Mouse (Mus musculus): ENCODE results near the gene Exoc3l2.

The Exoc3l2 gene

DNA sequence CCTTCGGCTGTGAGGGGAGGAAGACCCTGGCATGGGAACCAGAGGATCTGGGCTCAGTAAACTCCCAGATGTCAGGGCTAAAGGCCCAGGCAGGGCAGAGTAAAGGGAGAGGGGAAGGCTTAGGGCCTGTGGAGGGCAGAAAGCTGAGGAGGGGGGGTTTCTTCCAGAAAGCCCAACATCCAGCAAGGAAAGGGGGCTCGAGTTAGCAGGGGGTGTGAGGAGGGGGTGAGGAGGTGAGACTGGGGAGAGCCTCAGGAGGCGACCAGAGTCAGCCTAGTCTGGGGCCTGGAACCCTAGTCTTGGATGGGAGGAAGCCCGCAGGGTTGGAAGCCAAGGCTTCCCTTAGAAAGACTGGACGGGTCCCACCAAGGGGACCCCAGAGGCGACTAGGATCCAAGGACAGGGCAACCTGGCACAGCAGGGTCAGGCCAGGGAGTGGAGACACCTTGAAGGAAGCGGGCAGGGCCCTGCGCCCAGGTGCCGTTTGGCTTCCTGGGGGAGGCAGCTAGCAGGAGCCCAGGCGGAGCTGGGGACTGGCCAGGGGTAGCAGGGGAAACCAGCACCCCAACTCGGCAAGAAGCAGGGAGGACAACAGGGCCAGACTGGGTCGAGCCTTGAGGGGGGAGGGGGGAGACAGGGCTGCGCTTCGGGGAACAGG is 5.6 kb upstream of the Exoc3l2 start:
- peak; percentile 32 to 43 for DNase-seq

DNA sequence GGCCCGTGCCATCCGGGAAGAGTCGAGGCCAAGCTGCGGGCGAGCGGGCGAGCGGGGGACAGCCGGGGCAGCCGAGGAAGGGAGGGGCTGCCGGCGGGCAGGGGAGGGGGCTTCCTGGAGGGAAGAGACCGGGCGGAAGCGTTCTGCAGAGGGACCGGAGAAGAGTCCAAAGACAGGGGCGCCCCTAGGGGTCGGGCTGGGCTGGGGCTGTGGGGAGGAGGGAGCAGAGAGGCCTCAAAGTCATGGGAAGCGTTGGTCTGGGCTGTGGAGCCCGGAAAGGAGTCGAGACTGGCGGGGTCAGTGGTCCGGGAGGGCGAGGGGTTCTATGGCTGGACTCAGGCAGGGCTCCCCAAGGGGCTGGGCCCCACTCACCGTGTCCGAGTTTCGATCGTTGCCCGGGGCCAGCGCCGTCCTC is 5.1 kb upstream of the Exoc3l2 start:
- peak; percentile 37 to 49 for DNase-seq

DNA sequence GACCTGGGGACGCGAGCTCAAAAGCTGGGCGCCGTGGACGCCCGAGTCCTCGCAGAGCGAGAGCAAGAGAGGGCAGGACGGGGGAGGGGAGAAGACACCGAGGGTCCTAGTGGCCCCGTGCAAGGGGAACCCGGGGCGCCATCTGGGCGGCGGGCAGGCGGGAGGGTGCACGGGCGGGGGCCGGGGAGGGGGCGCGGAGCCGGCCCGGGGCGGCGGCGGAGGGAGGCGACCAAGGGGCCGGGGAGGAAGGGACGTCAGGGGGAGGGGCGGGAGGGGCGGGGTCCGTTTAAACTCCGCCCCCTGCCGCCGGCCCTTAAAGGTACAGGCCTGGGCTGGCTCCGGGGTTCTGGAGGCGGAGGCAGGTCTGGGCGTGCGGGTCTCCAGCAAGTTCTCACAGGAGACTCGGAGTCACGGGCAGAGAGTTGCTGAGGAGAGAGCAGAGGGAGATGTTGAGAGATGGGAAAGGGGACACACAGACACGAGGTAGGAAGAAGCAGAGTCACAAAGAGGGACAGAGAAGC is 4.5 kb upstream of the Exoc3l2 start, which contains the start of gene Mark4:
Mark4 (minus strand) TSS at position 231 of the 521 bp plus-strand sequence.
- peak; percentile 71 to 81 for DNase-seq

DNA sequence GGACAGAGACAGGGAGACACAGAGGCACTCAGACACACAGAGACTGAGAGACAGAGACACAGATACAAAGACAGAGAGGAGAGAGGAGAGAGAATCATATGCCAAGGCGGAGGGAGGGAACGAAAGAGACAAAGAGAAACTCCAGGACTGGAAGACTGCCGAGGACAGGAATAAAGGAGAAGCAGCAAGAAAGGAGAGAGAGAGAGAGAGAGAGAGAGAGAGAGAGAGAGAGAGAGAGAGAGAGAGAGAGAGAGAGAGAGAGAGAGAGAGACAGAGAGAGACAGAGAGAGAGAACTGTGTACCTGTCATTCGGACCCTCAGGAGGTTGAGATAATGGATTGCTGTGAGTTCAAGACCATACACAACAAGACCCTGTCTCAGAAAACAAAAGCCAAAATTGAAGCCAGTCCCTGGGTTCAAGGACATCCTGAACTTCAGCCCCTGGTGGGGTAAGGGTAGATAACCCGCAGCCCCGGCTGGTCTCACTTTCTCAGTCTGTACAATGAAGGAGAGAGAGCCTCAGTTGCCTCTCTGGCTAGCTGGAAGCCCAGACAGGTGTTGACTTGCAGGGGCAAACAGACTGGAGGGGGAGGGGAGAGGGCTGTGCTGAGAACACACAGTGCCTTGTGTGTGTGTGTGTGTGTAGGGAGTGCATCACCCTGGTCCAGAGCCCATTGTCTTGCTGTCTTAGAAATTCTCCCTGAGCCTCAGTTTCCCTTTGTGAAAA is 3.8 kb upstream of the Exoc3l2 start:
- no peak for DNase-seq

DNA sequence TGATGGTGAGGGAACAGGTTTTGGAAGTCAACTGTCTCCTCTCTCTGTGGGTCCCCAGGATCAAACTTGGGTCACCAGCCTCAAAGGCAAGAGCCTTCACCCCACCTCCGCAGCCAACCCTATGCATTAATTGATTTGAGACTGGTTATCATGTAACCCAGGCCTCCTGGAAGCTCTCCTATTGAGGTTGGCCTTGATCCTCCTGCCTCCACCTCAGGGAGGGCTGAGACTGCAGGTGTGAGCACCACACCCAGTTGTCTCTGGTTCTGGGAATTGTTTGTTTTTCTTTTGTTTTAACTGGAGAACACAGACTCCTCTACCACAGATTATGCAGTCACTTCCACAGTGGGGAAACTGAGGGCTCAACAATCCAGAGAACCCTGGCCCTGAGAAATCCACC is 2.6 kb upstream of the Exoc3l2 start:
- DNase-seq: no peak

DNA sequence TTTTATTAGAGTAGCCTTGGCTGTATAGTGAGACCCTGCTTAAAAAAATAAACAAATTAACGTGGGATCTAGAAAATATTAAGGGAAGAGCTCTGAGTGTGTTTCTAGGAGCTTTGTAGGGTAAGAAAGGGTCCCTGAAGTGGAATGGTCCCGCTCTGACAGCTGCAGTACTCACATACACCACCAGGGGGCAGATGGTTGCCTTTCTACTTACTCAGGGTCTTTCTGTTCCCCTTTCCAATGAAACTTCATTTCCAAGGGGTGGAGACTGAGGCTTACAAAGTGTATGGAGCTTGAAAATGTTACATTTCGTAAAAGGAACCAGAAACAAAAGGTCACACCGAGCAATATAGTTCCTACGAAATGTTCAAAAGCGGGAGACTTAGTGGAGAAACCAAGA is 1.6 kb upstream of the Exoc3l2 start:
- peak; percentile 60 to 76 for DNase-seq

DNA sequence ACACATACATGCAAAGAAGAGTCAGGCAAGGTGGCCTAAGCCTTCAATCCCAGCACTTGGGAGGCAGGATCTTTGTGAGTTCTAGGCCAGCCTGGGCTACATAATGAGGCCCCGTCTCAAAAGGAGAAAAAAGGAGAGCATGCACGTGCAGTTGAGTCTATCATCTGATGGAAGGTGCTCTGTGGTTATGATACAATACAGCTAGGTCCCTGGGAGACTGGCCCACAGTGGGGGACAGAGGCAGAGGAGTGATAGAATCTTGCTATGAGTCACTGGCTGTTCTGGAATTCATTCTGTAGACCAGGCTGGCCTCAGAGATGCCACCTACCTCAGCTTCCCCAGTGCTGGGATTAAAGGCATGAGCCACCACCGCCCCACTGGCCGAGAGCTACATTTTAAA is 688 bp upstream of the Exoc3l2 start:
- DNase-seq: no peak

DNA sequence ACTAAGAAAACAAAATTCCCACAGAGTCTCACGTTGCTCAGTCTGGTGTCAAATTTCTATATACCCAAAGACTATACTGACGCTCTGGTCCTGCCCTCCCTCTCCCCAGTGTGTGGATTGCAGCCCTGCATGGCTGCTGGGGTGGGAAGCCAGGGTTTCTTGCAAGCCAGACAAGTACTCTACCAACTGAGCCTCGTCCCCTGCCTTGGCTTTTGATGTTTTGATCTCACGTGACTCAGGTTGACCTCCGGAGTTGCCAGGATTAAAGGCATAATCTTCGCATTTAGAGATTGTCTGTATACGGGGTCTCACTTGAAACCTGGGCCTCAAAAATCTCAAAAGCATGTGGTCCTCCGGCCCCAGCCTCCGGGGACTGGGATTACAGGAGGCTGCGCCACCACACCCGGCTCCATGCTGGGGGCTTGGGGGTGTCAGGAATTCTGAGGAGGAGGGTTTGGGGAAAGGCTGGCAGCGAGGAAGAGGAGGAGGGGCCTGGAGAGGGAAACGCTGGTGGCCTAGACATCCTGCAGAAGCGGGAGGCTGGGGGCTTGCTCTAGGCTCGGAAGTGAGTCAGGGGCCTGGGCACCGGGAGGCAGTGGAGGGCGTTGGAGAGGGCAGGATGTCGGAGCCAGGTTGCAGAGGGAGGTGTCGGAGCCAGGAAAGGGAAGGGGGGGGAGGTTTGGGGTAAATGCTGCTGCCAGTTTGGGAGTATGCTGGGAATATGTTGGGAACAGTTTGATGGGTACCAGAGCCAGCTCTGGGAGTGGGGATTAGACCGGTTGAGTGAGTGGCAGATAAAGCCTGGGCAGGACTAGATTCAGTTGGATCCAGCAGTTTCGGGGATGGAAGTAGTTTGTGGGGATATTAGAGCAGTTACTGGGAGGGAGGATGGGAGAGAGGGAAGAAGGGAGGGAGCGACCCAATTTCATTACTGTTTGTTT is 1.5 kb downstream of the Exoc3l2 start:
- DNase-seq: no peak

DNA sequence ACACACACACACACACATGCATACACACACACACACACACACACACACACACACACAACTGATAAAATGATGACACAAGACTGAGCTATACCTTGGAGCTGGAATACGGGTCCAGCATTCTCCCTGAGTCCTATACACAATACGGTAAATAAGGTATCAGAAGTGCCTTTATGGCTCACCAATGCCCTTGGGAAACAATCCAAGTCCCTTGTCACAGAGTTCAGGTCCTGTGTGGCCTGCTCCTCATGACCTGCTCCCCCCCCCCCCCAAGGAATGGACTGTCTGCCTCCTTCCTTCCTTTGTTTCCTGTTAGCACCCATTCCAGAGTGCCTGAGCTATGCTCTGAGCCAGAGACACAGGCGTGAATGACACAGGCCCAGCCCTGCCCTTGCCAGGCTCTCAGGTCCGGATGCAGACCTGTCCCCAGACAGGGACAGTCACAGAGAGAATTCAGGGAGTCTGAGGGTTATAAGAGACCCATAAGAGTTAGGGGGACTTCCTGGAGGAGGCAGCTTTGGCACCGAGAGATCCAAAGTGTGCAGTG is 3.5 kb downstream of the Exoc3l2 start:
- DNase-seq: no peak

DNA sequence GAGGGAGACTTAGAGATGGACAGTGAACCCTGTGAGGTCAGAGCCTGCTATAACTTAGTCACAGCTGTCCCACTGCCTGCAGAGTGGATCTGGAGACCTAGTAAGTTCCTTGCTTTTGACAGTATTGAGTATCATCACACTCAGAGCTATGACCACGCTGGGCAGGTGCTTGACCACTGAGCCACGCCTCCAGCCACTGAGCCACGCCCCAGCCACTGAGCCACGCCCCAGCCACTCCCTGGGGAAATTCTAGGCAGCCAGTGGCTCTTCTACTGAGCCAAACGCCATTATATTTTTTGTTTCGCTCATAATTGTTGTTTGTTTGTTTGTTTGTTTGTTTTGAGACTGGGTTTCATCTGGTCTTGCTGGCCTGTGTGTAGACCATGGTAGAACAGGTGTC is 4.5 kb downstream of the Exoc3l2 start:
- no peak for DNase-seq

DNA sequence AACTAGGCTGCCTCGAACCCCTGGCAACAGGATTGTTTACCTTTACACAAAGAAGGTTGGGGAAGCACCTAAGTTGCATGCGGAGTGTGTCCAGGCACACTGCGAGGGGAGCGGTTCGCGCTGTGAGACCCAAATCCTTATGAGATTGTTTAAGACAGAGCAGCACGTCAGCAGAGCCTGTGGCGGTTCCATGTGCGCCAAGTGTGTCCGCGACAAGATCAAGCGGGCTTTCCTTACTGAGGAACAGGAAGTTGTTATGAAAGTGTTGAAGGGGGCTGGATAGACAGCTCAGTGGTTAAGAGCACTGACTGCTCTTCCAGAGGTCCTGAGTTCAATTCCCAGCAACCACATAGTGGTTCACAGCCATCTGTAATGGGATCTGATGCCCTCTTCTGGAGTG is 5.1 kb downstream of the Exoc3l2 start:
- DNase-seq: no peak

DNA sequence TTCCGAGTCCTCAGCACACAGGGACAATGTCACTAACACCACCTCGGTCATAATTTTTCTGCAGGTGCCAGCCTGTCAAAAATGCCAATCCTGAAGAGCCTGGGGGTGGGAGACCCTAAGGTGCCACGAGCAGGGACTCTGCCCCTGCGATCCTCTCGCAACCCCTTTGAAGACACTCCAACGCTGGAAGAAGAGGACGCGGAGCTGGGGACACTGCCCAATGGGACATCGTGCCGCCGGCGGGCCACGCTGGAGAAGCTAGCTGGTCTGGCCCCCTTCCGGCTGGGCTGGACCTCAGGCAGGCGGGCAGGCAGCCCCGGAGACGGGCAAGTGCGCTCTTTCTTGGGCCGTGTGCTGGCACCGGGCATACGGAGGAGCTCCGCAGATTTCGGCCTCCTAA is 6.3 kb downstream of the Exoc3l2 start:
- no peak for DNase-seq

DNA sequence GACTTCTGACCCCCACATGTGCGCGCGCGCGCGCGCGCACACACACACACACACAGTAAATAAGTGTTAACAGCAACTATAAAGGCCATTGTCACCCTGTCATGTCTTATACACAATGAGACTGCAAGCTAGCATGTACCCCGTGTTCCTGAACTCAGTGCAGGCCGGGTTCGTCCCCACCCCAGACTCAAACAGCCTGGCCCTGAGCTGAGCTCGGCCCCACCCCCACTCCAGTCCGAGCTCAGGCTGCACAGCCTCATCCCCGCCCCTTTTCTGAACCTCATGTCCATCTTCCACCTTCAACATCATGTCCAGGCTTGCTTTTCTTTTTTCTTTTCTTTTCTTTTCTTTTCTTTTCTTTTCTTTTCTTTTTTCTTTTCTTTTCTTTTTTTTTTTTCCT is 7.2 kb downstream of the Exoc3l2 start:
- DNase-seq: no peak

DNA sequence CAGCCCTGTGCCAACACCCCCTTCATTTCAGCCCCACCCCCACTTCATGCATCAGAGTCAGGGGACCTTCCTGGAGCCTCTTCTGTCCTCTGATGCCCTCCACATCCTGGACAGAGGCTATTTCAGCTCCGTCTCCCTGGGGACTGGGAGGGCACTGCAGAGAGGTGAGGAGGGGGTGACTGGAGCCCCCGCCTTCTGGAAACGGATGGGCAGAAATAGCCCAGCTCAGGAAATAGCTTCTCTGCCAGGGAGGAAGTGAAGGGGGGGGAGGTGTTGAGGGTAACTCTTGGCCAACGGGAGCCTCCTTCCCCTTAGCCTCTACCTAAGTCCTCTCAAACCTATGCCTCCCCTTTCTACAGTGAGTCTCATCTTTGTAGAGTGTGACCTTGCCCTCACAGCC is 9.3 kb downstream of the Exoc3l2 start:
- no peak for DNase-seq

DNA sequence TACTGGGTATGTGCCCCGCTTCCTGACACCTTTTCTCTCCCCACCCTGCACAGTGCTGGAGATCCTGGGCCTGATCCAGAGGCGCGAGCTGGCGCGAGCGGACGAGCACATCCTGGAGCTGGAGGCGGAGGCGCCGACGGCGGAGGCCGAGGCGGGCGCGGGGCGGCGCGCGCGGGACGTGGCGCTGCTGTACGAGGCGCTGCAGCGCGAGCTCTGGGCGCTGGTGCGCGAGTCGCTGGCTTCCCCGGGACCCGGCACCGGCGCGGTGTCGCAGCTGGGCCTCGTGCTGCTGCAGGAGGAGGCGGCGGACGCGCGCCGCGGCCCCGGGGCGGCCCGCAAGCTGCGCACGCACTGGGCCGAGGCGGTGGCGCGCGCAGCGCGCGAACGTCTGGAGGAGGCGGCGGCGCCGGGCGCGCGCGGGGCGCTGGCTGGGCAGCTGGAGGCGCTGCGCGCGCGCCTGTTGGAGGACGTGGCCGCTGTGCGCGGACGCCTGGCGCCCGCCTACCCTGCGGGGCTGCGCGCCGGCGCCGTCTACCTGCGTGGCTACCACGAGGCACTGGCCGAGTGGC is 10.8 kb downstream of the Exoc3l2 start:
- DNase-seq: peak; percentile 55 to 82

DNA sequence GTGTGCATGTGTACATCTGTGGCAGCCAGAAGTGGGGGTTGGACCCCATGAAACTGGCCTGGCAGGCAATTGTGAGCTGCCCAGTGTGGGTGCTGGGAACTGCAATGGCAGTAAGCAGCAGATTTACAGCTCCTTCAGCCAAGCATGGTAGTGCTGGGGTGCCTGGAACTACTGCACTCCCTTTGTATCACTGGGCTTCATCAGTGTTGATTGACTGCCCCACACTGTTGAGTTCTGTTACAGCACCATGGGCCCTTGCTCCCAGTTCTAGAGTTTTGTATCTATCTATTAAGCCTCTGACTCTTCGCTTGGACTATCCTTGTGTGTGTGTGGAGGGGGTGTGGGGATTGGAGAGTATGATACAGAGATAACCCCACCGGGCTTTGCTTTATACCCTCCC is 14.0 kb downstream of the Exoc3l2 start:
- DNase-seq: no peak

DNA sequence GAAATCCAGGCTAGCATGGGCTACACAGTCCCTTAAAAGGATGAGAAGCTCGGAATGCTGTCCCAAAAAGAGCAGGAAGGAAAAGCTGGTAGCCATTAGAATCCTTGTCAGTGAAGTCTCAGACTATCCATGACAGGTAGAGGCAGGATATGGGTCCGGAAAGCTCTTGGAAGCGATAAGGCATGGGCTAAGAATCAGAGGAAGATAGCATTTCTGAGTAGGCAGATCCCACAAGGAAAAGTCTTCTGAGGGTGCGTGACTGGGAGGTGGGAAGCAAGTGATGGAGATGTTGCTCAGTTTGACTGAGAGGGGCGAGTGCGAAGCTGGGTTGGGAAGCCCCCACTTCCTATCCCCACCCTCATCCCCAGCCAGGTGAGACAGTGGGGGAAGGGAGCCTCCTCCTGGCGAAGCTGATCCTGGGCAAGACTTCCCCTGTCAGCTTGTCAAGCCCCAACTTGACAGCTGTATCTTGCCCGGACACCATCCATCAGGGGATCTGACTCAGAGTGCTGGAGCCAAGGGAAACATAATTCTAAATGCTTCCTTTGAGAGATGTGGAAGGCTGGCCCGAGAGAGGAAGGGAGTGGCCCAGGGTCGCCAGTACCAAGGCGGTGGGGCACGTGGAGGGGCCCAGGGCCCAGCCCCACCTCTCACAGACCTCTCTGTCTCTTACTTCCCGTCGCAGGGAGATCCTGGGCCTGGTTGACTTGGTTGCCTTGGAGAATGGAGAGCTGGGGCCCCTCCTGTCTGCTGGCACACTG is 14.7 kb downstream of the Exoc3l2 start:
- DNase-seq: no peak

DNA sequence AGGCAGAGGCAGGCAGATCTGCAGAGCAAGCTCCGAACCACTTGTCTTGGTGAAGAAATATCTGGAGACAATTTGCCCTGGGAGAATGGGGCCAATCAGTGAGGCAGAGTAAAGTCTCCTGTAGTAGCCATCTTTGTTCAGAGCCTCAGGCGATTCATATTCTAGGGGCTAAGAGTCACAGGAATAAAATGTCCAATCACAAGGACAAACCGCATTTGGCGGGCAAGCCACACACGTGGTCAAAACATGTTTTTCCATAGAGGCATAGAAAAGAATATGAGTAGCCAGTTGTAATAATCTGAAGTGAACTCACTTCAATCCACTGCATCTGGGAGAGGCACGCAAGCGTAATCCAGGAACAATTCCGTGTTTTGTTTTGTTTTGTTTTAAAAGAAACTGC is 20.1 kb downstream of the Exoc3l2 start:
- no peak for DNase-seq

DNA sequence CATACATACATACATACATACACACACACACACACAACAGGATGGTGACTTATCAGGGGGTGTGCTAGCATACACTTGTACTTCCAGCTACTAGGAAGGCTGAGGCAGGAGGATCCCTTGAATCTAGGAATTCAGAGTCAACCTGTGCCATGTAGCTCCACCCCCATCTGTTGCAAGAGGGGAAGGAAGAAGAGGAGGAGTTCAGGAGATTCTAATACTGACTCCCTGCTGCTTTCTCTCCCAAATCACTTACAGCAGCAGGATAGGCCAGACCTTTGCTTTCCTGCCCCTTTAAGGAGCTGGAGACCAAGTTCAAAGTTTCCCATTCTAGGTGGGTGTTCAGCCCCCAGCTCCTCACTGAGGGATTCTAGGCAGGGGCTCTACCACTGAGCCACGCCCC is 22.4 kb downstream of the Exoc3l2 start:
- no peak for DNase-seq

DNA sequence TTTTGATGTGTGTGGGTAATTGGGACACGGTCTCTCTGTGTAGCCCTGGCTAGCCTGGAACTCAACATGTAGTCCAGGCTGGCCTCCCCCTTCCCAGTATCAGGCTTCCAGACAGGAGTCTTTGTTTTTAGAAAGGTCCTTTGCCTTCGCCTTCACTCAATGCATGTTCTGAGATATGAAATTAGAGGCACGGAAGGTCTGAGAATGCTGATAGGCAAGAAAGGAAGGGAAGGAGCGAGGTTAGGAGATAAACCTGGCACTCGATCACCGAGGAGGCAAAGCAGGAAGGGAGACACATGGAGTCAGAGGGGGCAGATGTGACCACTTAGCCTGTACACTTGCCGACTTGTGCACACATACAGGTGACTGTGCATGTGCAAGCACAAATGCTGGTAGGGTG is 23.4 kb downstream of the Exoc3l2 start:
- DNase-seq: no peak

DNA sequence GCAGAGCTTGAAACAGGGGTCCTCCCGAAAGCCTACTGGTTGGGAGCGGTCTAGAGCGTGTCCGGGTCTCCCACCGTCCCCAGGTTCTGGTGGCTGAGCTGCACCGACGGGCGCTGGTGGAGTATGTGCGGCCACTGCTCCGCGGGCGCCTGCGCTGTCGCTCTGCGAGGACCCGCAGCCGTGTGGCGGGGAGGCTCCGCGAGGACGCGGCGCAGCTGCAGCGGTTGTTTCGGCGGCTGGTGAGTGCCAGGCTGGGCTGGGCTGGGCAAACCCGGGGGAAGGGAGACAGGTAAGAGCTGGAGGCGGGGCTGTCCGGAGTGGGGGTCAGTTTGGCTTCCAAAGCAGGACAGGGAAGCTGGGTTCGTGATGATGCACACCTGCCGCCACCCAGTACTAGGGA is 26.4 kb downstream of the Exoc3l2 start:
- no peak for DNase-seq

DNA sequence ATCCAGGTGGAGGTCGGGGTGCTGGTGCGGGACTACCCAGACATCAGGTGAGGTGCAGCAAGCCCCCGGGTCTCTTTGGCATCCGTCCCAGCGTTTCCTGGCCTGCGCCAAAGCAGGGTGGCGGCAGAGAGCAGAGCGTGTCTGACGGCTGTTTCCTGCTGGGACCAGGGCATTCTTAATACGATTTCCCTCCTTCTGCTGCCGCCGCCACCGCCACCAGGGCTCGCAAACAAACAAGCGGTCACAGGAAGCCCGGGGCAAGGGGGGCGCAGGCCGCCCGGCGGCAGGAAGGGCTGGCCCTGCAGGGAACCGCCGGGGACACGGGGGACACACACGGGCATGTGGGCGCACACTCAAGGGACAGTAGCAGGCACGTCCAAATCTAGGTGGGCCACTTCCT is 28.6 kb downstream of the Exoc3l2 start:
- DNase-seq: no peak

All from cerebellum, adult 18-20 months (tissue).